Mouse (Mus musculus) liver, adult 10 weeks (tissue): ENCODE measurements around the gene Rps28. TPM values are rescaled to one million over a fixed set of nuclear protein-coding genes. Genes with fewer than 3 reads are reported as not detected.

Experiments used
- polyA plus RNA-seq: library from polyadenylated mRNA; stranded (reverse); fragments of 350-450 nt; fragmentation: Illumina TruSeq; extraction: RNeasy Lipid Tissue Mini Kit (QIAGEN cat#74804); gene quantifications from one replicate; pipeline ENCODE4 v1.2.3, GENCODE M21; 2014; ENCODE audit warnings: low read depth, low replicate concordance

Gene Rps28
- polyA plus RNA-seq: 37.1 TPM

GRCm38 (mm10) chr17:33824084-33824996 lies at the start of gene Rps28, which contains the start of gene Ndufa7:
TSS of gene Rps28 (minus strand) at chr17:33824562.
TSS of gene Ndufa7 (plus strand) at chr17:33824572.

GRCm38 (mm10) chr17:33873537-33873936 lies 49.2 kb upstream of the Rps28 start, which contains the start of gene Gm7029:
TSS of gene Gm7029 (plus strand) at chr17:33873837.

GRCm38 (mm10) chr17:33842966-33843795 lies 18.8 kb upstream of the Rps28 start, which contains the start of gene Cd320:
TSS of gene Cd320 (plus strand) at chr17:33843091.

GRCm38 (mm10) chr17:33810334-33811141 lies 13.8 kb downstream of the Rps28 start, which contains the start of gene Kank3:
TSS of gene Kank3 (plus strand) at chr17:33810519.

GRCm38 (mm10) chr17:33781124-33781977 lies 43.0 kb downstream of the Rps28 start, which contains the start of gene Angptl4:
TSS of gene Angptl4 (minus strand) at chr17:33781830.

Other genes starting within 250 kb of the Rps28 start
- 1.2 TPM for gene Zfp414, start 195.5 kb downstream of the Rps28 start, polyA plus RNA-seq
- gene Pram1, start 186.5 kb downstream of the Rps28 start, polyA plus RNA-seq: 0.21 TPM
- 147 TPM for gene Hnrnpm, start 137.7 kb downstream of the Rps28 start, polyA plus RNA-seq
- 24.2 TPM for gene March2, start 105.9 kb downstream of the Rps28 start, polyA plus RNA-seq
- 9.3 TPM for gene Rab11b, start 64.0 kb downstream of the Rps28 start, polyA plus RNA-seq
- gene Angptl4, start 42.7 kb downstream of the Rps28 start, polyA plus RNA-seq: 8.0 TPM
- gene Kank3, start 14.0 kb downstream of the Rps28 start, polyA plus RNA-seq: 3.1 TPM
- 24.4 TPM for gene Ndufa7, start within 50 bp of the Rps28 start, polyA plus RNA-seq
- gene Cd320, start 18.5 kb upstream of the Rps28 start, polyA plus RNA-seq: 1.5 TPM
- gene Gm7029, start 49.3 kb upstream of the Rps28 start, polyA plus RNA-seq: not detected
- not detected for gene Kifc1, start 66.1 kb upstream of the Rps28 start, polyA plus RNA-seq
- not detected for gene Platr17, start 80.6 kb upstream of the Rps28 start, polyA plus RNA-seq
- 3.7 TPM for gene Daxx, start 84.9 kb upstream of the Rps28 start, polyA plus RNA-seq
- gene Tapbp, start 91.3 kb upstream of the Rps28 start, polyA plus RNA-seq: 29.5 TPM
- gene Zbtb22, start 91.3 kb upstream of the Rps28 start, polyA plus RNA-seq: 1.7 TPM
- gene Rgl2, start 105.0 kb upstream of the Rps28 start, polyA plus RNA-seq: 0.64 TPM
- 12.6 TPM for gene Pfdn6, start 115.8 kb upstream of the Rps28 start, polyA plus RNA-seq
- 1.2 TPM for gene Wdr46, start 116.1 kb upstream of the Rps28 start, polyA plus RNA-seq
- gene B3galt4, start 126.9 kb upstream of the Rps28 start, polyA plus RNA-seq: not detected
- gene Vps52, start 131.2 kb upstream of the Rps28 start, polyA plus RNA-seq: 3.0 TPM
- gene Rps18, start 131.4 kb upstream of the Rps28 start, polyA plus RNA-seq: 51.8 TPM
- gene H2-K1, start 175.8 kb upstream of the Rps28 start, polyA plus RNA-seq: 848 TPM
- 1.8 TPM for gene Ring1, start 200.1 kb upstream of the Rps28 start, polyA plus RNA-seq
- gene H2-Ke6, start 203.5 kb upstream of the Rps28 start, polyA plus RNA-seq: 13.3 TPM
- 3.2 TPM for gene Slc39a7, start 207.1 kb upstream of the Rps28 start, polyA plus RNA-seq
- gene Rxrb, start 207.2 kb upstream of the Rps28 start, polyA plus RNA-seq: 1.4 TPM
- gene Col11a2, start 214.9 kb upstream of the Rps28 start, polyA plus RNA-seq: not detected